Mouse (Mus musculus) stomach, postnatal 0 days (tissue): ENCODE data around the gene Vps16. TPM values are rescaled to one million over a fixed set of nuclear protein-coding genes. Genes with fewer than 3 reads are reported as not detected.

Source experiments
- ATAC-seq: fragments of 200-750 bp; cut with Nextera tagmentation; 2 replicates; pipeline ENCODE4 v1.8.0; 2017; ENCODE audit not compliant: low FRiP score, low TSS enrichment
- DNase-seq: peaks from one replicate; pipeline ENCODE4 v3.0.0-alpha.2; 2016; ENCODE audit warnings: low spot score
- H3K27ac ChIP-seq: fragments of 300-500 bp; sonication (generic); replicated peaks from 2 replicates; pipeline ENCODE4 v1.5.1; 2014; ENCODE audit warnings: mild to moderate bottlenecking, control low read depth
- H3K27me3 ChIP-seq: fragments of 300-500 bp; sonication (generic); 2 replicates; pipeline ENCODE4 v1.6.1; 2014; ENCODE audit warnings: low read length; ENCODE audit not compliant: control insufficient read depth, insufficient read depth
- H3K36me3 ChIP-seq: fragments of 300-500 bp; sonication (generic); 2 replicates; pipeline ENCODE4 v1.6.1; 2014; ENCODE audit warnings: low read length, mixed read lengths; ENCODE audit not compliant: control insufficient read depth, insufficient read depth
- H3K4me1 ChIP-seq: fragments of 300-500 bp; sonication (generic); replicated peaks from 2 replicates; pipeline ENCODE4 v1.6.1; 2014; ENCODE audit warnings: antibody characterized with exemption; ENCODE audit not compliant: control insufficient read depth, insufficient read depth
- H3K4me2 ChIP-seq: fragments of 300-500 bp; sonication (generic); replicated peaks from 2 replicates; pipeline ENCODE4 v1.6.1; 2014; ENCODE audit warnings: low read depth, mild to moderate bottlenecking, control low read depth, moderate library complexity
- H3K4me3 ChIP-seq: fragments of 300-500 bp; sonication (generic); 2 replicates; pipeline ENCODE4 v1.5.1; 2014; ENCODE audit warnings: low read depth, low read length, control low read depth
- H3K9ac ChIP-seq: fragments of 300-500 bp; sonication (generic); 2 replicates; pipeline ENCODE4 v1.6.1; 2014; ENCODE audit warnings: mild to moderate bottlenecking, low read length, control low read depth, mixed read lengths
- H3K9me3 ChIP-seq: fragments of 300-500 bp; sonication (generic); 2 replicates; pipeline ENCODE4 v1.6.1; 2016; ENCODE audit warnings: low read length; ENCODE audit not compliant: control insufficient read depth
- CTCF ChIP-seq: IDR thresholded peaks from 2 replicates; pipeline ENCODE4 v1.5.1; 2016; ENCODE audit warnings: antibody characterized with exemption, low read depth, mild to moderate bottlenecking, moderate library complexity
- EP300 ChIP-seq: optimal IDR thresholded peaks from 2 replicates; pipeline ENCODE3; 2016; ENCODE audit warnings: antibody characterized with exemption
- WGBS: fragments of 180-500 bp; shearing (Covaris S2); extraction: QIAGEN DNeasy Blood & Tissue Kit; methylation state at CpG from one replicate; pipeline ENCODE4 v1.1.7; 2014; 5-methylcytosine and 5-hydroxymethylcytosine counted together
- polyA plus RNA-seq: library from polyadenylated mRNA; unstranded; fragments of >200 nt; fragmentation: Nextera tagmentation; extraction: Ambion mirVana; gene quantifications from 2 replicates; pipeline ENCODE4 v1.2.1, GENCODE M21; 2015

Gene Vps16
- polyA plus RNA-seq, 1 experiment from 2014 or later: 37.0 TPM

DNA sequence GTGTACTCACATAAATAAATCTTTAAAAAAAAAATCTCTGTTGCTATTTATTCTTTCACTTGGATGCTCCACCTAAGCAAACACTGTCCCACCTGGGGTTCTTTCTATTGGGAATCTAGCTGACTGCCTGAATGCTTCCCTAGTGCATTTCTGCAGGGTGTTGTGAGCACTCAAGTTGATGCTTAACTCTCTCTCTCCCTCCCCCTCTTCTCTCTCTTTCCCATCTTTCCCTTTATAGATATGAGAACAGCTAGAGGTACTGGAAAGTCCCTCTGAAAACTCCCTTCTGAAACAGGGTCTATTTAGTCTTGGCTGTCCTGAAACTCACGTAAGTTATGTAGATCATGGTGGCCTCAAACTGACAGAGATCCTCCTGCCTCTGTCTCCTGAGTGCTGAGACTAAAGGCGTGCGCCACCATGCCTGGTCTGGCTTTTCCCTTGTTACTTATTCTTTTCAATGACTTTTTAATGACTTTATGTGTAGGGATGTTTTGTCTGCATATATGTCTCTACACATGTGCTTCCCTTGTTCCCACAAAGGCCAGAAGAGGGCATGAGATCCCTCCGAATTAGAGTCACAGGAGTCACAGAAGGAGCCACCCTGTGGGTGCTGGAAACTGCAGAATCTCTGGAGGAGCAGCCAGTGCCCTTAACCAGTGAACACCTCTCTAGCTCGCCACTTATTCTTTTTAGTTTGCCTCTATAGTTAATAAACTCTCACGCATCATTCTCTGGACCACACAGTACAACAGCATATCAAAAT is 9.9 kb upstream of the Vps16 start:
- ATAC-seq (no peak), DNase-seq (no peak)
- no peak overlapping the region for H3K4me3 ChIP-seq
- no peak overlapping the region for H3K27ac ChIP-seq
- peaks cover 3% of the 10 kb centered on the region; the same call in 1 of the 2 replicates for H3K36me3 ChIP-seq
- WGBS: 72% methylated on average over 6 of the region's 6 CpGs
- H3K9me3 ChIP-seq: no peaks in the 10 kb centered on the region
- TF ChIP-seq CTCF (peak; percentile 48), EP300 (no peak)
- no peak overlapping the region for H3K9ac ChIP-seq
- no peaks in the 10 kb centered on the region for H3K27me3 ChIP-seq
- no peaks in the 10 kb centered on the region for H3K4me1 ChIP-seq
- no peak overlapping the region for H3K4me2 ChIP-seq

DNA sequence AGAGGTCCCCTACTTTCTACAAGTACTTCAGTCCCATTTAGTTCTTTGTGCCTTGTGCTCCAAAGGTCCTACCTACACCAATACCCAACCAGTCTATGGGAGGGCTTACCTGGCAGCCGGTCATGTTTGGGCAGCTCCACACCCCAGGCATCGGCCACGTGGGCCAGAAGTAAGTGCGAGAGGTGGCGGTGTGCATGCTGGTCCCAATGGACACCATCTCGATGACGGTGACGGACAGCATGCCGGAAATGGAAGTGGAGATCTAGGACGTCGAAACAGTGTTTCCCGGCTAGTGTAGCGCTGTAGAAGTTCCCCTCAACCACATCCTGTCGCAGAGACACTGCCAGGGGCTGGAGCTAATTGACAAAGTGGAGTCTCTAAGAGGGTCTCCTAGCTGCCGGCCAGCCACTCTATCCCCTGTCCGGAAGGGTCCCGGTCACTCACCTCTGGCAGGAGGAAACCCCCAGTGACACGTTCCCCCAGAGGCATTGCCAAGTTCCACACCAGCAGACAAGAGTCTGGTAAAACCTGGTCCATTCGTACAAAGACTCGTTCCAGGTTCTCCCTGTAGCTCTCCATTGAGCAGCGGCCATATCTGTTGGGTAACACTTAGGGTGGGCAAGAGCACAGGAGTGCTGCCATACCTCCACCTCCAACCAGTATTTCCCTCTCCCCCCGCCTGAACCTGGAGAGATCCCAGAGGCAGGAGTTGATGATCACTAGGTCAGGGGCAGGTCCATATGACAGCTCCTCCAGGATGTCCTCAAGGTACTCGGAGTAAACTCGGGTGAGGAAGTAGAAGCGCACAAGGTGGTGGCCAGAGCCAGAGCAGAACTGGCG is 2.1 kb upstream of the Vps16 start:
- peaks cover 3% of the 10 kb centered on the region; the same call in 1 of the 2 replicates for H3K36me3 ChIP-seq
- no peak for TF ChIP-seq EP300
- no peak for TF ChIP-seq CTCF
- H3K9me3 ChIP-seq: no peaks in the 10 kb centered on the region
- no peak overlapping the region for H3K4me3 ChIP-seq
- H3K4me2 ChIP-seq: no peak overlapping the region
- no peak for DNase-seq
- H3K4me1 ChIP-seq: peaks cover 4% of the 10 kb centered on the region; the same call in 1 of the 2 replicates
- no peak overlapping the region for H3K9ac ChIP-seq
- ATAC-seq: no peak
- H3K27ac ChIP-seq: no peak overlapping the region
- 93% methylated on average over 26 of the region's 26 CpGs for WGBS
- no peaks in the 10 kb centered on the region for H3K27me3 ChIP-seq

DNA sequence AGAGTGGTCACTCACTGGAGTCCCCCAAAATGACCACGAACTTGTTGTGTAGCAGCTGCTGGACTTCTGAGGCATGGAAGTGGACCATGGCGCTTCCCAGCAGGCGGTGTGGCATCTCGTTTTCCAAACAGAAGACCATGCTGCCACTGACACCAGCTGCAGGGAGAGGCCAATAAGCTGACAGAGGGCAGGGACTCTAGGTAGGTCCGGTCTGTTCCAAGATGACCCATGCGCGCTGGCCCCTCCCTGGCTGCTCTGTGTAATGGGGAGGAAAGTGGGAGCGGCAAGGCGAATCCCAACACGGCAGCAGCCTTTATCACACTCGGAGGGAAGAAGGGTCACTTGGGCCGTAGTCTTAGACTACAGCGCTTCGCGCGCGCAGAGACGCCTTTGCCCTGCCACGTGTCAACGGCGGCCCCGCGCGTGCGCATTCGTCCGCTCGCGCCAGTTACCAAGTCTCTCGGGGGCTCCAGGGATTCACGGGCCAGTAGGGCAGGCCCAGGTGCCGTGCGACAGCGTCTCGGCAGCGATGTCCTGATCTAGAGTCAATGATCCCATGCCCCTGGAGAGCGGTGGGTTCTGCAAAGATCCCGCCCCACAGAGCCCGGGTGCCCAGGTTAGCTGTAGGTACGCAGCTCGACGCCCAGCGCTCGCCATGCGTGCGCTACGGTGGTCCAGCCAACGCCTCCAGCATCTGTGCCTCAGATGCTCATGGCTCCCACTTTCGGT is 578 bp upstream of the Vps16 start:
- DNase-seq: peak; percentile 79
- WGBS: 14% methylated on average over 49 of the region's 49 CpGs
- no peak for TF ChIP-seq CTCF
- TF ChIP-seq EP300: no peak

DNA sequence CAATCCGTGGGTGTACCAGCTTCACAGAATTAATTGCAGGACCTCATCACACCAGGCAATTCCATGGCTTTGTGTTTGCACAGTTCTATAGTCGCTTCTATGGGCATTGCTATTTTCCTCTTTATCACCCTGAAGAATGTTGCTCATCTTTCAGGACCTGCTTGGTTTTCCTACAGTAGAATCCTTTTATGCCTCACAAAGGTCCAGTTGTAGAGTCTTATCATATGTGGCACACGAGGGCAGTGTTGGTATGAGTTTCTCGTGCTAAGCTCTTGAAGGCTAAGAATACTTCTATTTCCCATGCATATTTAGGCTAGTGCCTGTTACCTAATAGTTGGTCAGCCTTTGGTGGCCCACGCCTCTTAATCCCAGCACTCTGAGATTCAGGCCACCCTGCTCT is 973 bp downstream of the Vps16 start:
- 27% methylated on average over 5 of the region's 5 CpGs for WGBS
- Histone ChIP-seq H3K4me3 (peak overlapping the region; percentile 81), H3K27ac (no peak overlapping the region), H3K36me3 (no peaks in the 10 kb centered on the region), H3K4me1 (peaks cover 4% of the 10 kb centered on the region; the same call in 1 of the 2 replicates), H3K9ac (peak overlapping the region; percentile 88), H3K9me3 (no peaks in the 10 kb centered on the region), H3K27me3 (no peaks in the 10 kb centered on the region), H3K4me2 (peak overlapping the region; percentile 90)
- ATAC-seq (no peak), DNase-seq (no peak)
- TF ChIP-seq EP300 (no peak), CTCF (peak; percentile 61)

More for the DNA sequence above, 578 bp upstream of the Vps16 start:
- Histone ChIP-seq H3K9ac (peak overlapping the region; percentile 88), H3K4me1 (peaks cover 4% of the 10 kb centered on the region; the same call in 1 of the 2 replicates), H3K4me2 (peak overlapping the region; percentile 90), H3K36me3 (peaks cover 3% of the 10 kb centered on the region; the same call in 1 of the 2 replicates), H3K27ac (peak overlapping the region; percentile 92), H3K9me3 (no peaks in the 10 kb centered on the region), H3K4me3 (peak overlapping the region; percentile 81), H3K27me3 (no peaks in the 10 kb centered on the region)
- peak; percentile 67 for ATAC-seq

DNA sequence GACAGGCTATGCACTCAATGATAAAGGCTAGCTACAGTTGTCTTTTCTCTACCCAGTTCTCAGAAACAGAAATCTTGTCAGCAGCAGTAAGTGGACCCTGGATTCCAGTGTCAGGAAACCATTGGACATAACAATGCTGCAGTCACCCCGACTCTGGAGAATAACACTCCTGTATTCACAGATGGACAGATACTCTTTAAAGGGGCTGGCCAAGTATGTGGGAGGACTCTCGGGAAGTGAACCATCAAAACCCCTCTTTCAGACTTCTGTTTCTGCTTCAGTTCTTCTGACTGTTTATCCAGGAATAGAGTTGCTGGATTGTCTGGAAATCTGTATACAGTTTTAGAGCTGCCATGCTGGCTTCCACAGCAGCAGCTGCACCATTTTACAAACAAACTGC is 5.7 kb downstream of the Vps16 start:
- no peak for ATAC-seq
- Histone ChIP-seq H3K27ac (no peak overlapping the region; the same call in 1 of the 2 replicates), H3K4me3 (no peak overlapping the region), H3K4me1 (peaks cover 4% of the 10 kb centered on the region; the same call in 1 of the 2 replicates), H3K36me3 (no peaks in the 10 kb centered on the region; the same call in 1 of the 2 replicates), H3K9ac (no peak overlapping the region), H3K27me3 (no peaks in the 10 kb centered on the region), H3K9me3 (no peaks in the 10 kb centered on the region), H3K4me2 (no peak overlapping the region)
- 57% methylated on average over 2 of the region's 2 CpGs for WGBS
- no peak for DNase-seq
- TF ChIP-seq CTCF: no peak
- no peak for TF ChIP-seq EP300
